Comparison of ENCODE assay signal across 17 mouse cellular contexts in the genomic region with DNA sequence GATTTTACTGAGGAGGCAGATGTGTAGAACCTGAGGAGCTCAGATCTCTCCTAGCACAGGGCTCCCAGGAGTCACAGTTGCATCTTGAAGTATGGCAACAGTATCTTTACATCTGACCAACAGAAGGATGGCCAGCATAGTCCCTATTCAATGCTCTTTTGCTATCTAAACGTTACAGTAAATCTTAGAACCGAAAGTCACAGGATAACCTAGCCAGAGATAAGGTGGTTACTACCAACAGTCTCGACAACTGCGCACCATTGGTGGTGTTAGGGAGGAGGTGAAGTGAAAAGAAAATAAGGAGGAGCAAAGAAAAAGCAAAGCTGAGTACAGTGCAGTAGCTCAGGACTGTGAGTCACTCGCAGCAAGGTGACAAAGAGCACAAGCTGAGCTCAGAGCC.
"Had no signal": no experiment of that assay in that cellular context is flagged by ENCODE, and none has a peak within 500 bp of the region (broad histone marks: within the 10 kb centered on the region; RNA-seq: fewer than 3 reads in every experiment).

No protein-coding gene starts in this region.

- DNase-seq: kidney, adult 2 months; kidney, postnatal 14 days; lung, adult 2 months; lung, postnatal 4 days; right cerebral cortex, postnatal 14 days; thymus, adult 2 months; thymus, postnatal 25 days had no signal

- H3K27ac ChIP-seq: kidney, embryonic 15.5 days; left cerebral cortex, adult 2 months; limb, embryonic 10.5 days; midbrain, embryonic 12.5 days; neural tube, embryonic 13.5 days; stomach, embryonic 15.5 days had no signal

- H3K4me2 ChIP-seq: kidney, embryonic 15.5 days; midbrain, embryonic 12.5 days; neural tube, embryonic 13.5 days; stomach, embryonic 15.5 days had no signal

- H3K27me3 ChIP-seq: kidney, embryonic 15.5 days; megakaryocyte, embryonic 14.5 days; midbrain, embryonic 12.5 days; neural tube, embryonic 13.5 days; stomach, embryonic 15.5 days had no signal

- H3K9me3 ChIP-seq: kidney, embryonic 15.5 days; limb, embryonic 10.5 days; megakaryocyte, embryonic 14.5 days; midbrain, embryonic 12.5 days; neural tube, embryonic 13.5 days; stomach, embryonic 15.5 days had no signal

- H3K9ac ChIP-seq: kidney, embryonic 15.5 days; midbrain, embryonic 12.5 days; neural tube, embryonic 13.5 days; stomach, embryonic 15.5 days had no signal

- H3K4me1 ChIP-seq: kidney, embryonic 15.5 days; limb, embryonic 10.5 days; midbrain, embryonic 12.5 days; neural tube, embryonic 13.5 days; stomach, embryonic 15.5 days had no signal

- H3K4me3 ChIP-seq: kidney, embryonic 15.5 days; left cerebral cortex, adult 2 months; limb, embryonic 10.5 days; megakaryocyte, embryonic 14.5 days; midbrain, embryonic 12.5 days; neural tube, embryonic 13.5 days; stomach, embryonic 15.5 days had no signal

- ATAC-seq: inflammation-experienced regulatory T-cells, adult 6 months; lung, postnatal 0 days; midbrain, embryonic 16.5 days had no signal
